Mouse (Mus musculus) heart, postnatal 0 days (tissue): ENCODE measurements around the gene Mettl3. TPM values are rescaled to one million over a fixed set of nuclear protein-coding genes. Genes with fewer than 3 reads are reported as not detected.
A peak's percentile ranks its signal among the peaks of the same experiment; 100 is the strongest.
"Not testable (repeated sequence)": the region's sequence is repeated elsewhere in the genome, so short reads cannot be mapped to it uniquely, and the experiment has no call there.

Source experiments
- ATAC-seq: fragments of 200-750 bp; cut with Nextera tagmentation; 2 replicates; pipeline ENCODE4 v1.8.0; 2017; ENCODE audit warnings: low read depth, moderate number of reproducible peaks, moderate library complexity; ENCODE audit not compliant: insufficient read depth
- DNase-seq: peaks from one replicate; pipeline ENCODE4 v3.0.0-alpha.2; 2016; ENCODE audit warnings: low spot score
- H3K27ac ChIP-seq: fragments of 300-500 bp; sonication (generic); 2 replicates; pipeline ENCODE4 v1.5.1; 2014; ENCODE audit warnings: low read depth, mild to moderate bottlenecking
- H3K27me3 ChIP-seq: fragments of 300-500 bp; sonication (generic); 2 replicates; pipeline ENCODE4 v1.6.1; 2014; ENCODE audit warnings: low read length, mixed read lengths; ENCODE audit not compliant: control insufficient read depth, insufficient read depth
- H3K36me3 ChIP-seq: fragments of 300-500 bp; sonication (generic); replicated peaks from 2 replicates; pipeline ENCODE4 v1.6.1; 2014; ENCODE audit warnings: low read length, mixed read lengths; ENCODE audit not compliant: control insufficient read depth, insufficient read depth
- H3K4me1 ChIP-seq: fragments of 300-500 bp; sonication (generic); 2 replicates; pipeline ENCODE4 v1.6.1; 2014; ENCODE audit warnings: antibody characterized with exemption; ENCODE audit not compliant: control insufficient read depth, insufficient read depth
- H3K4me2 ChIP-seq: fragments of 300-500 bp; sonication (generic); 2 replicates; pipeline ENCODE4 v1.6.1; 2014; ENCODE audit warnings: low read depth, mild to moderate bottlenecking, low read length, moderate library complexity
- H3K4me3 ChIP-seq: fragments of 300-500 bp; sonication (generic); 2 replicates; pipeline ENCODE4 v1.5.1; 2014; ENCODE audit warnings: low read depth, low read length
- H3K9ac ChIP-seq: fragments of 300-500 bp; sonication (generic); replicated peaks from 2 replicates; pipeline ENCODE4 v1.6.1; 2014; ENCODE audit warnings: low read depth, low read length, mixed read lengths
- H3K9me3 ChIP-seq: fragments of 300-500 bp; sonication (generic); replicated peaks from 2 replicates; pipeline ENCODE4 v1.6.1; 2016; ENCODE audit warnings: low read length; ENCODE audit not compliant: control insufficient read depth
- CTCF ChIP-seq: IDR thresholded peaks from 2 replicates; pipeline ENCODE4 v1.5.1; 2016; ENCODE audit warnings: antibody characterized with exemption, control low read depth, low read depth
- EP300 ChIP-seq: IDR thresholded peaks from 2 replicates; pipeline ENCODE4 v1.6.1; 2016; ENCODE audit warnings: antibody characterized with exemption, low read depth
- WGBS: fragments of 180-500 bp; shearing (Covaris S2); extraction: QIAGEN DNeasy Blood & Tissue Kit; methylation state at CpG from one replicate; pipeline ENCODE4 v1.1.7; 2014; 5-methylcytosine and 5-hydroxymethylcytosine counted together
- polyA plus RNA-seq: library from polyadenylated mRNA; unstranded; fragments of >200 nt; fragmentation: Nextera tagmentation; extraction: Ambion mirVana; gene quantifications from 2 replicates; pipeline ENCODE4 v1.2.1, GENCODE M21; 2015
- total RNA-seq: library from RNA; depleted of rRNA; stranded (reverse); fragments of >200 nt; gene quantifications from 2 replicates; pipeline ENCODE4 v1.2.3, GENCODE M21; 2014; ENCODE audit warnings: low replicate concordance

The Mettl3 gene
- total and polyA plus RNA-seq, 2 experiments from 2014 or later, result 11.4 to 14.8 TPM

GRCm38 (mm10) chr14:52306100-52306499 lies 1.2 kb upstream of the Mettl3 start:
- H3K27me3 ChIP-seq, result no peaks in the 10 kb centered on the region
- peaks cover 6% of the 10 kb centered on the region; the same call in 1 of the 2 replicates for H3K4me1 ChIP-seq
- H3K9me3 ChIP-seq, result no peaks in the 10 kb centered on the region
- no peaks in the 10 kb centered on the region for H3K36me3 ChIP-seq
- no peak overlapping the region for H3K9ac ChIP-seq
- DNase-seq, result no peak
- H3K4me3 ChIP-seq, result no peak overlapping the region
- 96% methylated on average over 2 of the region's 2 CpGs for WGBS
- ATAC-seq, result no peak
- no peak overlapping the region for H3K4me2 ChIP-seq
- H3K27ac ChIP-seq, result no peak overlapping the region
- TF ChIP-seq EP300 (no peak), CTCF (no peak)

- H3K9ac ChIP-seq, H3K4me1 ChIP-seq, H3K4me2 ChIP-seq, H3K27ac ChIP-seq, H3K4me3 ChIP-seq, H3K9me3 ChIP-seq, H3K27me3 ChIP-seq, DNase-seq, ATAC-seq: not testable (repeated sequence)
- WGBS, result 95% methylated on average over 3 of the region's 3 CpGs
- peaks cover 16% of the 10 kb centered on the region for H3K36me3 ChIP-seq
Measured at GRCm38 (mm10) chr14:52303517-52303916, 1.4 kb downstream of the Mettl3 start.

- H3K4me2 ChIP-seq, result no peak overlapping the region
- H3K9me3 ChIP-seq, result no peaks in the 10 kb centered on the region
- H3K27ac ChIP-seq, result no peak overlapping the region
- ATAC-seq, result no peak
- no peak overlapping the region for H3K9ac ChIP-seq
- H3K27me3 ChIP-seq, result no peaks in the 10 kb centered on the region
- no peaks in the 10 kb centered on the region for H3K4me1 ChIP-seq
- peak; percentile 78 for DNase-seq
- H3K36me3 ChIP-seq, result peaks cover 85% of the 10 kb centered on the region
- no peak overlapping the region for H3K4me3 ChIP-seq
- WGBS, result 67% methylated on average over 6 of the region's 6 CpGs
- TF ChIP-seq EP300, result no peak
- TF ChIP-seq CTCF, result peak; percentile 59
Measured at GRCm38 (mm10) chr14:52295558-52296264, 9.2 kb downstream of the Mettl3 start.

- H3K4me1 ChIP-seq, result no peaks in the 10 kb centered on the region
- DNase-seq, result no peak
- no peak overlapping the region for H3K27ac ChIP-seq
- TF ChIP-seq CTCF (no peak), EP300 (no peak)
- 85% methylated on average over 3 of the region's 3 CpGs for WGBS
- no peak overlapping the region for H3K4me2 ChIP-seq
- ATAC-seq, result no peak
- no peak overlapping the region for H3K4me3 ChIP-seq
- H3K9me3 ChIP-seq, result no peaks in the 10 kb centered on the region
- H3K9ac ChIP-seq, result no peak overlapping the region
- no peaks in the 10 kb centered on the region for H3K27me3 ChIP-seq
- H3K36me3 ChIP-seq, result peaks cover 38% of the 10 kb centered on the region
Measured at GRCm38 (mm10) chr14:52284191-52284590, 20.7 kb downstream of the Mettl3 start.

GRCm38 (mm10) chr14:52283629-52284028 lies 21.3 kb downstream of the Mettl3 start:
- Histone ChIP-seq H3K9ac (no peak overlapping the region), H3K4me1 (no peaks in the 10 kb centered on the region), H3K4me3 (no peak overlapping the region), H3K27ac (no peak overlapping the region), H3K27me3 (no peaks in the 10 kb centered on the region), H3K36me3 (peaks cover 35% of the 10 kb centered on the region), H3K4me2 (no peak overlapping the region), H3K9me3 (no peaks in the 10 kb centered on the region)
- no peak for DNase-seq
- WGBS, result 91% methylated on average over 5 of the region's 5 CpGs
- TF ChIP-seq CTCF (no peak), EP300 (no peak)
- ATAC-seq, result no peak

GRCm38 (mm10) chr14:52279747-52280120 lies 25.2 kb downstream of the Mettl3 start:
- TF ChIP-seq CTCF (no peak), EP300 (no peak)
- Histone ChIP-seq H3K36me3 (peaks cover 9% of the 10 kb centered on the region), H3K4me3 (peak overlapping the region; percentile 88), H3K4me1 (no peaks in the 10 kb centered on the region), H3K27ac (peak overlapping the region; percentile 87), H3K27me3 (no peaks in the 10 kb centered on the region), H3K9ac (peak overlapping the region; percentile 86), H3K9me3 (no peaks in the 10 kb centered on the region), H3K4me2 (peak overlapping the region; percentile 69)
- 1% methylated on average over 21 of the region's 21 CpGs for WGBS
- DNase-seq, result peak; percentile 24
- ATAC-seq, result 0 out of 2 replicates have a peak, but pooled peaks have one; percentile 18
